Mouse (Mus musculus) lung, adult 2 months (tissue): ENCODE measurements around the gene Syngr4.
"Not testable (repeated sequence)": the region's sequence is repeated elsewhere in the genome, so short reads cannot be mapped to it uniquely, and the experiment has no call there.

ENCODE experiments used
- CTCF ChIP-seq: fragments of 200-500 bp; IDR thresholded peaks from 2 replicates; pipeline ENCODE4 v1.5.1; 2011; ENCODE audit warnings: mild to moderate bottlenecking, low read length, control low read depth; ENCODE audit not compliant: insufficient read depth
- POLR2A ChIP-seq: fragments of 200-500 bp; IDR thresholded peaks from 2 replicates; pipeline ENCODE4 v1.6.1; 2011; ENCODE audit warnings: low read depth, mild to moderate bottlenecking, control low read depth, low read length, borderline replicate concordance; ENCODE audit errors: extremely low read depth

DNA sequence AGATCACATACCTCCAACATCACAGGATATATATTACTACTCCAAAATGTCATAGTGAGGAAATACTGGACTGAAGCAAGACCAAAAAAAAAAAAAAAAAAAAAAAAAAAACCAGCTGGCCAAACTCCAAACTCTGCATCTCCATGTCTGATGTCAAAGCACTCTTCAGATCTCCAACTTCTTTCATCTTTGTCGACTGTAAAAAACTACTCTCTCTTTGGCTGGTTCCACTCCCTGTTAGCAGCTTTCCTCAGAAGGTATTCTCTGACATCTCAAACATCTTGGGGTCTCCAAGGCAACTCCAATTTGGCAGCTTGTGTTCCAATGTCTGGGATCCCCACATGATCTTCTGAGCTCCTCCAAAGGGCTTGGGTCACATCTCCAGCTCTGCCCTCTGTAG lies 18.2 kb downstream of the Syngr4 start, which contains the start of gene Grin2d:
- not testable (repeated sequence) for TF ChIP-seq POLR2A, CTCF
